Mouse (Mus musculus) kidney, embryonic 14.5 days (tissue): ENCODE results near the gene Mknk2. TPM values are rescaled to one million over a fixed set of nuclear protein-coding genes. Genes with fewer than 3 reads are reported as not detected.
A peak's percentile ranks its signal among the peaks of the same experiment; 100 is the strongest.

Source experiments
- ATAC-seq: fragments of 200-750 bp; cut with Nextera tagmentation; 2 replicates; pipeline ENCODE4 v1.8.0; 2017; ENCODE audit warnings: moderate number of reproducible peaks, mild to moderate bottlenecking, moderate TSS enrichment, moderate library complexity; ENCODE audit not compliant: low FRiP score, low TSS enrichment
- H3K27ac ChIP-seq: fragments of 300-500 bp; sonication (generic); 2 replicates; pipeline ENCODE4 v1.5.1; 2014; ENCODE audit warnings: low read depth, mild to moderate bottlenecking, low read length, moderate library complexity, mixed read lengths
- H3K27me3 ChIP-seq: fragments of 300-500 bp; sonication (generic); 2 replicates; pipeline ENCODE4 v1.6.1; 2014; ENCODE audit warnings: mild to moderate bottlenecking, low read length; ENCODE audit not compliant: control insufficient read depth, insufficient read depth
- H3K36me3 ChIP-seq: fragments of 300-500 bp; sonication (generic); 2 replicates; pipeline ENCODE4 v1.6.1; 2014; ENCODE audit warnings: low read length, mixed read lengths; ENCODE audit not compliant: control insufficient read depth, insufficient read depth
- H3K4me1 ChIP-seq: fragments of 300-500 bp; sonication (generic); 2 replicates; pipeline ENCODE4 v1.6.1; 2014; ENCODE audit warnings: low read length, mixed read lengths; ENCODE audit not compliant: control insufficient read depth, insufficient read depth
- H3K4me2 ChIP-seq: fragments of 300-500 bp; sonication (generic); replicated peaks from 2 replicates; pipeline ENCODE4 v1.6.1; 2014; ENCODE audit warnings: low read depth, mild to moderate bottlenecking, low read length
- H3K4me3 ChIP-seq: fragments of 300-500 bp; sonication (generic); 2 replicates; pipeline ENCODE4 v1.5.1; 2014; ENCODE audit warnings: mild to moderate bottlenecking, low read length
- H3K9ac ChIP-seq: fragments of 300-500 bp; sonication (generic); 2 replicates; pipeline ENCODE4 v1.6.1; 2014; ENCODE audit warnings: low read depth, mild to moderate bottlenecking, low read length, moderate library complexity
- H3K9me3 ChIP-seq: fragments of 300-500 bp; sonication (generic); 2 replicates; pipeline ENCODE4 v1.6.1; 2016; ENCODE audit warnings: low read length; ENCODE audit not compliant: control insufficient read depth
- WGBS: fragments of 180-500 bp; shearing (Covaris S2); extraction: QIAGEN DNeasy Blood & Tissue Kit; methylation state at CpG from one replicate; pipeline ENCODE4 v1.1.7; 2014; 5-methylcytosine and 5-hydroxymethylcytosine counted together
- polyA plus RNA-seq: library from polyadenylated mRNA; unstranded; fragments of >200 nt; fragmentation: Nextera tagmentation; extraction: Ambion mirVana; gene quantifications from 2 replicates; pipeline ENCODE4 v1.2.1, GENCODE M21; 2014

Gene Mknk2
- 68.1 and 99.2 TPM in 2 replicates for polyA plus RNA-seq

DNA sequence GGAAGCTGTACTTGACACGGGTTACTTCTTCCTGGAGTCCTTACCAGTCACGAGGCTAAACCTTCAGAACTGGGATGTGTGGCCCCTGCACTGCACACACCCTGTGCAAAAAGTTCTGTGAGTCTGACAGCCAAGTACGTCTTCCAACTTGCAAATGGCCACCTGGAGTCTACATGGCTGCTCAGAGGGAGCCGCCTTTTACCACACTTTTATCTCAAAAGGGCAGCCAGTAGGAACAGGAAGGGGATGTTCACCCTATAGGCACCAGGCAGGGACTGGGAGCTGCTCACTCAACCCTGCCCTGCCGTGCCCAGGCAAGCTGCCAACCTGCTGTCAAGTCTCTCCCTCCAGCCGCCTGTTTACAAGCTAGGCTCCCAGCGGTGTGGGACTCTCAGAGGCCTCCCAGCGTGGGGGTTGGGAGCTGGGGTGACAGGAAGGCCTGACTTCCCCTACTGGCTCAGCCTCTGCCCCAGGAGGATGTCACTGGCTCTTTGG is at the start of gene Mknk2:
Gene Mknk2, minus strand, starts transcription at position 171 of the 495 bp plus-strand sequence.
- Histone ChIP-seq H3K4me2 (peak within 1 kb of the TSS; percentile 67), H3K27ac (peak within 1 kb of the TSS; percentile 99), H3K36me3 (peaks cover 11% of the 10 kb centered on the region; the same call in 1 of the 2 replicates), H3K27me3 (no peaks in the 10 kb centered on the region), H3K4me1 (peaks cover 59% of the 10 kb centered on the region), H3K9ac (peak within 1 kb of the TSS; percentile 78), H3K9me3 (no peaks in the 10 kb centered on the region), H3K4me3 (peak within 1 kb of the TSS; percentile 99)
- 9% methylated on average over 8 of the region's 8 CpGs for WGBS
- peak; percentile 2; the same call in 1 of the 2 replicates for ATAC-seq

DNA sequence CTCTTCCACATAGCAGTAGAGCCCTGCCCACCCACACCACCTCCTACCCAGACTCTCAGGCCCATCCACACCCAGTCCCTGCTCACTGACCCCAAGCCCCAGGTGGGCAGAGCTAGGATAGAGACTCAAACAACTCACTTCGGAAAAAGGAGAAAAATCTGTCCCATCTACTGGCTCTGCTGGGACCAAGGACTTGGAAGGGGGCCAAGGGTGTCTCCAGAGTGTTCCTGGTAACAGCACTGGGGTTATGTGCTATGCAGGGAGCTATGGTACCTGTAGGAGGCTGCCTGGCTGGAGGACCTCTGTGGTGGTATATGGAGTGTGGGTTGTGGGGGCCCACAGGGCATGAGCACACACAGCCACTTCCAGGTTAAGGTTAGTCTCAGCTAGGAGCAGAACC is 39.4 kb upstream of the Mknk2 start:
- H3K27me3 ChIP-seq, result no peaks in the 10 kb centered on the region
- no peaks in the 10 kb centered on the region for H3K9me3 ChIP-seq
- no peak overlapping the region for H3K27ac ChIP-seq
- H3K4me3 ChIP-seq, result no peak overlapping the region
- H3K4me1 ChIP-seq, result no peaks in the 10 kb centered on the region
- H3K4me2 ChIP-seq, result no peak overlapping the region
- ATAC-seq, result no peak
- no peak overlapping the region for H3K9ac ChIP-seq
- WGBS, result 95% methylated on average over 1 of the region's 1 CpGs
- peaks cover 97% of the 10 kb centered on the region for H3K36me3 ChIP-seq

DNA sequence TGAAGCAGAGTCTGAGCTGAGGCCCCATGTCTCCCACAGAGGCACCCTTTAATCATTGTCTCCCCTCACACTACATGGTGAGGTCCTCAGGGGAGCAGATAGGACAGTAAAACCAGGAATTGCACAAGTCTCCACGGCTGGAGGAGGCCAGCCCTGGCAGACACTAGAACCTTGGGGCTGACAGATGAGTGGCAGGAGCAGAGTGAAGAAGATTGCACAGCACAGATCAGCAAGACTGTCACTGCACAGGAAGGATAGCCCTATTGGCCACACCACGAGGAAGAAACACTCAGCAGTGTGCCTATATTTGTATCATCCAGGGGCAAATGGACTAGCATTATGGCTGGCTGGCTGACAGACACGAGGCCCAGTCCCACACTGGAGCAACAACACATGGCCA is 32.9 kb upstream of the Mknk2 start:
- 87% methylated on average over 3 of the region's 3 CpGs for WGBS

DNA sequence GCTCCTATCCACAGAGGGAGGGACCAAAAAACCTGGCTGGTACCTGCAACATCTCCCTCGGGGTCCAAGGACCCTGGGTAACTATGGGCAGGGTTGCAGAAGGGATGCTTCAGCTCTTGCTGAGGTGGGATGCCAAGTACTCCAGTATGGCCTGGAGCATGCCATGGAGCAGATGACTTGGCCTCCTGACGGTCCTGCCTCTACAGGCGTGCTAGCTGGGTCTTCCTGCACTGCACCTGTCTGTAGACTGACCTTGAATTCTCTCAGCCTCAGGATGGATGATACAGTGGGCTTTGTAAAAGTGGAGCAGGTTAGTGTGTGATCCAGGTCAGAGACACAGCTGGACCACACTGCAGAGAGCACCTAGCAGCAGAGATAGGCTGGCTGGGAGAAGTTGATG is 27.6 kb upstream of the Mknk2 start:
- H3K4me2 ChIP-seq, result no peak overlapping the region
- peaks cover 46% of the 10 kb centered on the region for H3K36me3 ChIP-seq
- no peak overlapping the region for H3K9ac ChIP-seq
- ATAC-seq, result no peak
- H3K4me1 ChIP-seq, result peaks cover 15% of the 10 kb centered on the region
- H3K27ac ChIP-seq, result no peak overlapping the region
- WGBS, result 83% methylated on average over 3 of the region's 3 CpGs
- no peaks in the 10 kb centered on the region for H3K27me3 ChIP-seq
- H3K4me3 ChIP-seq, result no peak overlapping the region
- H3K9me3 ChIP-seq, result no peaks in the 10 kb centered on the region

More for the DNA sequence above, 32.9 kb upstream of the Mknk2 start:
- Histone ChIP-seq H3K36me3 (peaks cover 98% of the 10 kb centered on the region), H3K4me2 (no peak overlapping the region), H3K9ac (no peak overlapping the region), H3K4me1 (no peaks in the 10 kb centered on the region), H3K9me3 (no peaks in the 10 kb centered on the region), H3K27me3 (no peaks in the 10 kb centered on the region), H3K27ac (no peak overlapping the region), H3K4me3 (no peak overlapping the region)
- ATAC-seq, result no peak

DNA sequence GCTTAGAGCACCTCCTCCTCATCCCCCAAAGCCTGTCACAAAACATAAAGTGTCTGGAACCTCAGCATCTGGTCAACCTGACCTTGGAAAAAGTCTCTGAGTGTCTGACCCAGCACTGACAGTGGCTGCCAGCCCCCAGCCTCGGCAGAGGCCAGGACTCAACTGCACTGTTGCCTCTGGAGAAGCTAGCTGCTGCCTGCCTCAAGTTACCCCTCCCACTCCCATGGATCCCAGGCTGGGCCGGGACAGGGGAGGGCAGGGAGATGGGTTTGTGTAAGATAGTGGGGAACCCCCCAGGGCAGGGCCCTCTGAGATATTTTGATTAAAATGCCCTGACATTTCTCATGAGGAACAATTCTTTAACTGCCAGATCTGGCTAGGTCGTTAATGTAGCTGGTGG is 27.1 kb upstream of the Mknk2 start:
- whole genome bisulfite sequencing, result 68% methylated on average over 3 of the region's 3 CpGs
- Histone ChIP-seq H3K9ac (no peak overlapping the region), H3K4me1 (peaks cover 20% of the 10 kb centered on the region), H3K27me3 (no peaks in the 10 kb centered on the region), H3K27ac (no peak overlapping the region), H3K4me3 (no peak overlapping the region), H3K9me3 (no peaks in the 10 kb centered on the region), H3K4me2 (no peak overlapping the region), H3K36me3 (peaks cover 42% of the 10 kb centered on the region)
- ATAC-seq, result no peak

DNA sequence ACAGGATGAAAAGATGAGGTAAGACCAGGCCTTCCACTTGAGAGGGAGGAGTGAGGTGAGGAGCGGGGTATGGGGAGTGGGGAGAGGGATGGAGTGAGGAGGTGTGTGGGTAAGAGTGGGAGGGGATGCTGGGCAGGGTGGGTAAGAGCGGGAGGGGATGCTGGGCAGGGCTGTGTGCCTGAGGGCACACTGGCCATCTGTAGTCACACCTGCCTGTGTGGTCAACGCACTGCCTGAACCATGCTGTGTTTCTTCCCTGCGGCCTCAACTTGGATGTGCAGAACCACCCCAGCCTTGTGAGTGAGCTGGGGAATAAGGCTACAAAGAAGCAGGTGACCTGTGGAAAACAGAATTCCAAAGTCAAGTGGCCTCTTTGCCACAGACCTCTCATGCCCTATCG is 26.5 kb upstream of the Mknk2 start:
- no peak overlapping the region for H3K4me2 ChIP-seq

DNA sequence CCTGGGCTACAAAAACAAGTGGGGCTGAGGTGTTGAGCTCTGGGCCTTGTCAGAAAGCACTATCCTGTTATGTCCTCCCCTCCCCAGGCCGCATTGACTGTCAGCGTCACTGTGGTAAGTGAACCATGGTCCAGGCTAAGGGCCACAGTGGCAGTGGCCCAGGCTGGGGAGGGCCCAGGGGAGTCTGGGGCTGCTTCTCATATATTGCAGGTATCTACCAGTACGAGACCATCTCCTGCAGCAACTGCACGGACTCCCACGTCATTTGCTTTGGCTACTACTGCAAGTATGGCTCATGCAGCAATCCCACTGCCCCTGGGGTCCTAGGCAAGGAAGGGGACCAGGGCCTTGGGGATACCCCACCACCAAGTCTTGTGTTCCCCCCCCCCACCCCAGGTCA is 25.7 kb upstream of the Mknk2 start:
- Histone ChIP-seq H3K4me3 (no peak overlapping the region; the same call in 1 of the 2 replicates), H3K36me3 (peaks cover 28% of the 10 kb centered on the region), H3K27me3 (no peaks in the 10 kb centered on the region), H3K4me2 (peak overlapping the region; percentile 90; the same call in 1 of the 2 replicates), H3K4me1 (peaks cover 21% of the 10 kb centered on the region), H3K27ac (no peak overlapping the region), H3K9me3 (no peaks in the 10 kb centered on the region), H3K9ac (no peak overlapping the region; the same call in 1 of the 2 replicates)
- WGBS, result 82% methylated on average over 5 of the region's 5 CpGs
- no peak for ATAC-seq

More for the DNA sequence above, 26.5 kb upstream of the Mknk2 start:
- Histone ChIP-seq H3K27ac (no peak overlapping the region), H3K4me3 (no peak overlapping the region), H3K4me1 (peaks cover 21% of the 10 kb centered on the region), H3K36me3 (peaks cover 36% of the 10 kb centered on the region), H3K9me3 (no peaks in the 10 kb centered on the region), H3K9ac (no peak overlapping the region), H3K27me3 (no peaks in the 10 kb centered on the region)
- ATAC-seq, result no peak
- WGBS, result 85% methylated on average over 5 of the region's 5 CpGs

DNA sequence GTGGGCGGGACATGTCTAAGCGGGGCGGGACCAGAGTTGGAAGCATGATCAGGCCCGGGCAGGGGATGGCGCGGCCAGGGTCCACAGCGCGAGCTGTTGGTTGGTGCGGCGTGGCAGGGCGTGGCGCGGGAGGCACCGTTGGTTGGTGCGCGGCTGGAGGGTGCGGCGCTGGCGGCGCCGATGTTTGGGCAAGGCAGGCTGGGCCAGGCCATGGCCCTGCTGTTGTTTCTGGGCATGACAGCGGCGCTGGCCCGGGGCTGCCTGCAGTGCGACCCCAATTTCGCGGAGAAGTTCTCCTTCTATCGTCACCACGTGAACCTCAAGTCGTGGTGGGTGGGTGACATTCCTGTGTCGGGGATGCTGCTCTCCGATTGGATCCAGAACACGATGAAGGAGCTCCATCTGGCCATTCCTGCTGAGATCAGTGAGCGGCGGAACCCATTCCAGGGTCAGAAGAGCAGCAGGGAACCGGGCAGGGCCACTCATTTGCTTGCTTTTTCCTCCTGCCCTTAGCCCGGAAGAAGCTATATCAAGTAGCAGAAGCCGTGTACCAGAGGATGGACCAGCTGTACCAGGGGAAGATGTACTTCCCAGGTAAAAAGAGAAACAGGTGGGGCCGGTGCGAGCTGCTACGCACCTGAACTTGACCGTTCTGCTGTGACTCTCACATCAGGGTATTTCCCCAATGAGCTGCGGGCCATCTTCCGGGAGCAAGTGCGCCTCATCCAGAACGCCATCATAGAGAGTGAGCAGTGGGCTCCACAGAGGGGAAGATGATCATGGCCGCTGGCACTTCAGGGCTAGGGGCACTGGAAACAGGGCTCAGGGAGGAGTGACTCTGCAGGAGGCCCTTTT is 24.9 kb upstream of the Mknk2 start:
- H3K27me3 ChIP-seq, result no peaks in the 10 kb centered on the region
- peaks cover 21% of the 10 kb centered on the region for H3K4me1 ChIP-seq
- peak overlapping the region; percentile 65 for H3K4me3 ChIP-seq
- H3K4me2 ChIP-seq, result peak overlapping the region; percentile 90
- peak overlapping the region; percentile 69 for H3K27ac ChIP-seq
- peak overlapping the region; percentile 66 for H3K9ac ChIP-seq
- H3K9me3 ChIP-seq, result no peaks in the 10 kb centered on the region
- H3K36me3 ChIP-seq, result peaks cover 19% of the 10 kb centered on the region
- ATAC-seq, result peak; percentile 87
- 2% methylated on average over 47 of the region's 47 CpGs for WGBS
